Mouse (Mus musculus) embryonic facial prominence, embryonic 14.5 days (tissue): ENCODE data around the gene Fndc3b. TPM values are rescaled to one million over a fixed set of nuclear protein-coding genes. Genes with fewer than 3 reads are reported as not detected.

Source experiments
- ATAC-seq: fragments of 200-750 bp; cut with Nextera tagmentation; 2 replicates; pipeline ENCODE4 v1.8.0; 2017; ENCODE audit warnings: low read depth, moderate number of reproducible peaks, moderate TSS enrichment
- DNase-seq: peaks from one replicate; pipeline ENCODE4 v3.0.0-alpha.2; 2015; ENCODE audit warnings: low spot score
- H3K27ac ChIP-seq: fragments of 300-500 bp; sonication (generic); replicated peaks from 2 replicates; pipeline ENCODE4 v1.5.1; 2014; ENCODE audit warnings: low read depth, mild to moderate bottlenecking, low read length, moderate library complexity
- H3K27me3 ChIP-seq: fragments of 300-500 bp; sonication (generic); replicated peaks from 2 replicates; pipeline ENCODE4 v1.6.1; 2014; ENCODE audit warnings: low read length; ENCODE audit not compliant: control insufficient read depth, insufficient read depth
- H3K36me3 ChIP-seq: fragments of 300-500 bp; sonication (generic); 2 replicates; pipeline ENCODE4 v1.6.1; 2014; ENCODE audit warnings: low read length, mixed read lengths; ENCODE audit not compliant: control insufficient read depth, insufficient read depth
- H3K4me1 ChIP-seq: fragments of 300-500 bp; sonication (generic); 2 replicates; pipeline ENCODE4 v1.6.1; 2014; ENCODE audit warnings: antibody characterized with exemption, low read length; ENCODE audit not compliant: control insufficient read depth, insufficient read depth
- H3K4me2 ChIP-seq: fragments of 300-500 bp; sonication (generic); 2 replicates; pipeline ENCODE4 v1.6.1; 2014; ENCODE audit warnings: low read depth, mild to moderate bottlenecking, low read length, moderate library complexity, mixed read lengths
- H3K4me3 ChIP-seq: fragments of 300-500 bp; sonication (generic); 2 replicates; pipeline ENCODE4 v1.5.1; 2014; ENCODE audit warnings: low read depth, mild to moderate bottlenecking, low read length
- H3K9ac ChIP-seq: fragments of 300-500 bp; sonication (generic); 2 replicates; pipeline ENCODE4 v1.6.1; 2014; ENCODE audit warnings: low read depth, mild to moderate bottlenecking, low read length, moderate library complexity, mixed read lengths
- H3K9me3 ChIP-seq: fragments of 300-500 bp; sonication (generic); 2 replicates; pipeline ENCODE4 v1.6.1; 2016; ENCODE audit warnings: low read length; ENCODE audit not compliant: control insufficient read depth
- WGBS: fragments of 180-500 bp; shearing (Covaris S2); extraction: QIAGEN DNeasy Blood & Tissue Kit; methylation state at CpG from one replicate; pipeline ENCODE4 v1.1.7; 2014; 5-methylcytosine and 5-hydroxymethylcytosine counted together
- polyA plus RNA-seq: library from polyadenylated mRNA; unstranded; fragments of >200 nt; fragmentation: Nextera tagmentation; extraction: Ambion mirVana; gene quantifications from 2 replicates; pipeline ENCODE4 v1.2.1, GENCODE M21; 2014

Gene Fndc3b
- polyA plus RNA-seq, 1 experiment from 2014 or later: 44.3 TPM

- no peak overlapping the region for H3K27ac ChIP-seq
- 97% methylated on average over 1 of the region's 1 CpGs for WGBS
- no peak overlapping the region for H3K9ac ChIP-seq
- H3K4me2 ChIP-seq: no peak overlapping the region
- peaks cover 14% of the 10 kb centered on the region for H3K36me3 ChIP-seq
- H3K9me3 ChIP-seq: no peaks in the 10 kb centered on the region
- ATAC-seq (no peak), DNase-seq (no peak)
- H3K27me3 ChIP-seq: no peaks in the 10 kb centered on the region
- H3K4me3 ChIP-seq: no peak overlapping the region
- H3K4me1 ChIP-seq: peaks cover 3% of the 10 kb centered on the region; the same call in 1 of the 2 replicates
Observed at GRCm38 (mm10) chr3:27632880-27633279, 78.2 kb downstream of the Fndc3b start.

GRCm38 (mm10) chr3:27631112-27631511 is 80.0 kb downstream of the Fndc3b start:
- H3K9me3 ChIP-seq: no peaks in the 10 kb centered on the region
- H3K4me3 ChIP-seq: no peak overlapping the region
- H3K36me3 ChIP-seq: peaks cover 16% of the 10 kb centered on the region
- peak; percentile 91 for ATAC-seq
- H3K27me3 ChIP-seq: no peaks in the 10 kb centered on the region
- 33% methylated on average over 7 of the region's 7 CpGs for WGBS
- peak overlapping the region; percentile 72 for H3K27ac ChIP-seq
- no peak overlapping the region for H3K4me2 ChIP-seq
- DNase-seq: peak; percentile 93
- H3K4me1 ChIP-seq: peaks cover 9% of the 10 kb centered on the region; the same call in 1 of the 2 replicates
- no peak overlapping the region for H3K9ac ChIP-seq

- Histone ChIP-seq H3K9me3 (no peaks in the 10 kb centered on the region), H3K4me1 (0 out of 2 replicates have a peak, but pooled peaks cover 13% of the 10 kb centered on the region), H3K4me3 (no peak overlapping the region), H3K27ac (no peak overlapping the region), H3K27me3 (no peaks in the 10 kb centered on the region), H3K9ac (no peak overlapping the region), H3K4me2 (no peak overlapping the region), H3K36me3 (peaks cover 16% of the 10 kb centered on the region)
- 96% methylated on average over 5 of the region's 5 CpGs for WGBS
- DNase-seq (no peak), ATAC-seq (no peak)
Observed at GRCm38 (mm10) chr3:27629716-27630115, 81.4 kb downstream of the Fndc3b start.

GRCm38 (mm10) chr3:27626301-27626700 is 84.8 kb downstream of the Fndc3b start:
- Histone ChIP-seq H3K9ac (no peak overlapping the region), H3K36me3 (peaks cover 16% of the 10 kb centered on the region), H3K27me3 (no peaks in the 10 kb centered on the region), H3K4me1 (peaks cover 16% of the 10 kb centered on the region; the same call in 1 of the 2 replicates), H3K27ac (no peak overlapping the region), H3K4me2 (no peak overlapping the region), H3K9me3 (no peaks in the 10 kb centered on the region), H3K4me3 (no peak overlapping the region)
- 74% methylated on average over 8 of the region's 8 CpGs for WGBS
- ATAC-seq (no peak), DNase-seq (no peak)

- peaks cover 14% of the 10 kb centered on the region; the same call in 1 of the 2 replicates for H3K4me1 ChIP-seq
- no peak overlapping the region for H3K9ac ChIP-seq
- H3K9me3 ChIP-seq: no peaks in the 10 kb centered on the region
- no peak overlapping the region for H3K4me2 ChIP-seq
- no peaks in the 10 kb centered on the region for H3K27me3 ChIP-seq
- ATAC-seq (no peak), DNase-seq (no peak)
- whole genome bisulfite sequencing: 59% methylated on average over 8 of the region's 8 CpGs
- H3K27ac ChIP-seq: no peak overlapping the region; the same call in 1 of the 2 replicates
- H3K36me3 ChIP-seq: peaks cover 16% of the 10 kb centered on the region
- no peak overlapping the region for H3K4me3 ChIP-seq
Observed at GRCm38 (mm10) chr3:27625592-27625985, 85.5 kb downstream of the Fndc3b start.

- no peak for ATAC-seq
- no peaks in the 10 kb centered on the region for H3K27me3 ChIP-seq
- H3K9ac ChIP-seq: no peak overlapping the region
- H3K27ac ChIP-seq: no peak overlapping the region
- no peak overlapping the region for H3K4me3 ChIP-seq
- H3K36me3 ChIP-seq: peaks cover 13% of the 10 kb centered on the region
- no peak overlapping the region for H3K4me2 ChIP-seq
- no peak for DNase-seq
- WGBS: 74% methylated on average over 12 of the region's 12 CpGs
- peaks cover 14% of the 10 kb centered on the region; the same call in 1 of the 2 replicates for H3K4me1 ChIP-seq
- H3K9me3 ChIP-seq: no peaks in the 10 kb centered on the region
Observed at GRCm38 (mm10) chr3:27624974-27625591, 86.0 kb downstream of the Fndc3b start.

- WGBS: 65% methylated on average over 4 of the region's 4 CpGs
- no peak overlapping the region for H3K4me3 ChIP-seq
Observed at GRCm38 (mm10) chr3:27622451-27622850, 88.7 kb downstream of the Fndc3b start.

GRCm38 (mm10) chr3:27621176-27621575 is 89.9 kb downstream of the Fndc3b start:
- Histone ChIP-seq H3K4me2 (no peak overlapping the region), H3K27me3 (no peaks in the 10 kb centered on the region), H3K4me3 (no peak overlapping the region), H3K36me3 (0 out of 2 replicates have a peak, but pooled peaks cover 7% of the 10 kb centered on the region), H3K9ac (no peak overlapping the region), H3K27ac (no peak overlapping the region), H3K4me1 (peaks cover 29% of the 10 kb centered on the region), H3K9me3 (no peaks in the 10 kb centered on the region)
- DNase-seq (no peak), ATAC-seq (no peak)
- 70% methylated on average over 4 of the region's 4 CpGs for WGBS

More at GRCm38 (mm10) chr3:27622451-27622850, 88.7 kb downstream of the Fndc3b start:
- Histone ChIP-seq H3K36me3 (0 out of 2 replicates have a peak, but pooled peaks cover 7% of the 10 kb centered on the region), H3K27me3 (no peaks in the 10 kb centered on the region), H3K4me1 (peaks cover 23% of the 10 kb centered on the region), H3K9ac (no peak overlapping the region), H3K27ac (no peak overlapping the region), H3K4me2 (no peak overlapping the region), H3K9me3 (no peaks in the 10 kb centered on the region)
- ATAC-seq (no peak), DNase-seq (no peak)

- no peak overlapping the region for H3K9ac ChIP-seq
- DNase-seq: no peak
- H3K27ac ChIP-seq: no peak overlapping the region
- no peaks in the 10 kb centered on the region for H3K9me3 ChIP-seq
- 0 out of 2 replicates have a peak, but pooled peaks cover 10% of the 10 kb centered on the region for H3K36me3 ChIP-seq
- ATAC-seq: no peak
- H3K4me1 ChIP-seq: peaks cover 28% of the 10 kb centered on the region
- no peak overlapping the region for H3K4me3 ChIP-seq
- no peaks in the 10 kb centered on the region for H3K27me3 ChIP-seq
- WGBS: 66% methylated on average over 9 of the region's 9 CpGs
- H3K4me2 ChIP-seq: no peak overlapping the region
Observed at GRCm38 (mm10) chr3:27617733-27618132, 93.4 kb downstream of the Fndc3b start.
